Mouse (Mus musculus): ENCODE measurements around the gene Gm28047. TPM values are rescaled to one million over a fixed set of nuclear protein-coding genes. Genes with fewer than 3 reads are reported as not detected.

The Gm28047 gene
- polyA plus RNA-seq, 1 experiment, result not detected

GRCm38 (mm10) chr15:102583708-102584383 is 41.0 kb downstream of the Gm28047 start:
- Histone ChIP-seq H3K27me3 (ENCODE audit: control insufficient read depth, insufficient read depth, insufficient read length) (no peaks in the 10 kb centered on the region), H3K36me3 (ENCODE audit: control insufficient read depth, insufficient read depth) (peaks cover 5% of the 10 kb centered on the region), H3K79me3 (ENCODE audit: low read depth) (peaks cover 3% of the 10 kb centered on the region), H3K4me3 (ENCODE audit: insufficient read depth, poor library complexity, severe bottlenecking) (no peak overlapping the region), H3K79me2 (ENCODE audit: control insufficient read depth, insufficient read depth) (peaks cover 41% of the 10 kb centered on the region), H3ac (ENCODE audit: control insufficient read depth, insufficient read length, low read depth) (no peak overlapping the region)
- no peak for TF ChIP-seq CTCF (IDR thresholded peaks at IDR 0.05; ENCODE audit: control insufficient read depth, insufficient read depth, insufficient read length)
- no peak for TF ChIP-seq MYOD1 (IDR thresholded peaks at IDR 0.05; ENCODE audit: control insufficient read depth, insufficient read length, low read depth)
- no peak for TF ChIP-seq MAX (IDR thresholded peaks at IDR 0.05)
- TF ChIP-seq MYOG (IDR thresholded peaks at IDR 0.05; ENCODE audit: control insufficient read depth, extremely low read depth, insufficient read length), result no peak
- no peak for TF ChIP-seq CEBPB (IDR thresholded peaks at IDR 0.05; ENCODE audit: low read depth)
- no peak for TF ChIP-seq FOSL1 (IDR thresholded peaks at IDR 0.05; ENCODE audit: insufficient read depth, low read length, poor library complexity, severe bottlenecking)
- no peak for TF ChIP-seq USF1 (IDR thresholded peaks at IDR 0.05; ENCODE audit: low read depth)

- Histone ChIP-seq H3K79me3 (ENCODE audit: low read depth) (peaks cover 6% of the 10 kb centered on the region), H3K4me3 (ENCODE audit: insufficient read depth, poor library complexity, severe bottlenecking) (no peak overlapping the region), H3K36me3 (ENCODE audit: control insufficient read depth, insufficient read depth) (peaks cover 25% of the 10 kb centered on the region), H3K79me2 (ENCODE audit: control insufficient read depth, insufficient read depth) (peaks cover 37% of the 10 kb centered on the region), H3ac (ENCODE audit: control insufficient read depth, insufficient read length, low read depth) (no peak overlapping the region), H3K27me3 (ENCODE audit: control insufficient read depth, insufficient read depth, insufficient read length) (no peaks in the 10 kb centered on the region)
- no peak for TF ChIP-seq MYOD1 (IDR thresholded peaks at IDR 0.05; ENCODE audit: control insufficient read depth, insufficient read length, low read depth)
- no peak for TF ChIP-seq FOSL1 (IDR thresholded peaks at IDR 0.05; ENCODE audit: insufficient read depth, low read length, poor library complexity, severe bottlenecking)
- TF ChIP-seq CEBPB (IDR thresholded peaks at IDR 0.05; ENCODE audit: low read depth), result no peak
- TF ChIP-seq CTCF (IDR thresholded peaks at IDR 0.05; ENCODE audit: control insufficient read depth, insufficient read depth, insufficient read length), result no peak
- TF ChIP-seq MAX (IDR thresholded peaks at IDR 0.05), result no peak
- TF ChIP-seq MYOG (IDR thresholded peaks at IDR 0.05; ENCODE audit: control insufficient read depth, extremely low read depth, insufficient read length), result no peak
- no peak for TF ChIP-seq USF1 (IDR thresholded peaks at IDR 0.05; ENCODE audit: low read depth)
Measured at GRCm38 (mm10) chr15:102581205-102581604, 43.7 kb downstream of the Gm28047 start.

- H3K36me3 ChIP-seq (ENCODE audit: control insufficient read depth, insufficient read depth), result peaks cover 33% of the 10 kb centered on the region
- no peak overlapping the region for H3K4me3 ChIP-seq (ENCODE audit: insufficient read depth, poor library complexity, severe bottlenecking)
- no peaks in the 10 kb centered on the region for H3K27me3 ChIP-seq (ENCODE audit: control insufficient read depth, insufficient read depth, insufficient read length)
- TF ChIP-seq MYOG (IDR thresholded peaks at IDR 0.05; ENCODE audit: control insufficient read depth, extremely low read depth, insufficient read length) (no peak), MAX (IDR thresholded peaks at IDR 0.05) (no peak), CTCF (IDR thresholded peaks at IDR 0.05; ENCODE audit: control insufficient read depth, insufficient read depth, insufficient read length) (no peak), FOSL1 (IDR thresholded peaks at IDR 0.05; ENCODE audit: insufficient read depth, low read length, poor library complexity, severe bottlenecking) (no peak), MYOD1 (IDR thresholded peaks at IDR 0.05; ENCODE audit: control insufficient read depth, insufficient read length, low read depth) (no peak), USF1 (IDR thresholded peaks at IDR 0.05; ENCODE audit: low read depth) (no peak), CEBPB (IDR thresholded peaks at IDR 0.05; ENCODE audit: low read depth) (no peak)
- peaks cover 51% of the 10 kb centered on the region for H3K79me2 ChIP-seq (ENCODE audit: control insufficient read depth, insufficient read depth)
- peaks cover 8% of the 10 kb centered on the region for H3K79me3 ChIP-seq (ENCODE audit: low read depth)
- H3ac ChIP-seq (ENCODE audit: control insufficient read depth, insufficient read length, low read depth), result no peak overlapping the region
Measured at GRCm38 (mm10) chr15:102578351-102578750, 46.5 kb downstream of the Gm28047 start.

GRCm38 (mm10) chr15:102576972-102577371 is 47.9 kb downstream of the Gm28047 start:
- Histone ChIP-seq H3K27me3 (ENCODE audit: control insufficient read depth, insufficient read depth, insufficient read length) (no peaks in the 10 kb centered on the region), H3K79me2 (ENCODE audit: control insufficient read depth, insufficient read depth) (peaks cover 51% of the 10 kb centered on the region), H3K79me3 (ENCODE audit: low read depth) (peaks cover 8% of the 10 kb centered on the region), H3K4me3 (ENCODE audit: insufficient read depth, poor library complexity, severe bottlenecking) (no peak overlapping the region), H3ac (ENCODE audit: control insufficient read depth, insufficient read length, low read depth) (no peak overlapping the region), H3K36me3 (ENCODE audit: control insufficient read depth, insufficient read depth) (peaks cover 33% of the 10 kb centered on the region)
- TF ChIP-seq MYOD1 (IDR thresholded peaks at IDR 0.05; ENCODE audit: control insufficient read depth, insufficient read length, low read depth), result no peak
- TF ChIP-seq CTCF (IDR thresholded peaks at IDR 0.05; ENCODE audit: control insufficient read depth, insufficient read depth, insufficient read length), result no peak
- no peak for TF ChIP-seq MAX (IDR thresholded peaks at IDR 0.05)
- TF ChIP-seq MYOG (IDR thresholded peaks at IDR 0.05; ENCODE audit: control insufficient read depth, extremely low read depth, insufficient read length), result no peak
- no peak for TF ChIP-seq CEBPB (IDR thresholded peaks at IDR 0.05; ENCODE audit: low read depth)
- no peak for TF ChIP-seq FOSL1 (IDR thresholded peaks at IDR 0.05; ENCODE audit: insufficient read depth, low read length, poor library complexity, severe bottlenecking)
- no peak for TF ChIP-seq USF1 (IDR thresholded peaks at IDR 0.05; ENCODE audit: low read depth)

- no peak overlapping the region for H3ac ChIP-seq (ENCODE audit: control insufficient read depth, insufficient read length, low read depth)
- H3K79me2 ChIP-seq (ENCODE audit: control insufficient read depth, insufficient read depth), result peaks cover 54% of the 10 kb centered on the region
- H3K79me3 ChIP-seq (ENCODE audit: low read depth), result peaks cover 10% of the 10 kb centered on the region
- peak; percentile 91 for TF ChIP-seq FOSL1 (IDR thresholded peaks at IDR 0.05; ENCODE audit: insufficient read depth, low read length, poor library complexity, severe bottlenecking)
- no peak for TF ChIP-seq CEBPB (IDR thresholded peaks at IDR 0.05; ENCODE audit: low read depth)
- no peak for TF ChIP-seq USF1 (IDR thresholded peaks at IDR 0.05; ENCODE audit: low read depth)
- peak; percentile 75 for TF ChIP-seq MAX (IDR thresholded peaks at IDR 0.05)
- peak; percentile 28 for TF ChIP-seq MYOD1 (IDR thresholded peaks at IDR 0.05; ENCODE audit: control insufficient read depth, insufficient read length, low read depth)
- no peak for TF ChIP-seq MYOG (IDR thresholded peaks at IDR 0.05; ENCODE audit: control insufficient read depth, extremely low read depth, insufficient read length)
- TF ChIP-seq CTCF (IDR thresholded peaks at IDR 0.05; ENCODE audit: control insufficient read depth, insufficient read depth, insufficient read length), result no peak
- no peaks in the 10 kb centered on the region for H3K27me3 ChIP-seq (ENCODE audit: control insufficient read depth, insufficient read depth, insufficient read length)
- H3K36me3 ChIP-seq (ENCODE audit: control insufficient read depth, insufficient read depth), result peaks cover 18% of the 10 kb centered on the region
- H3K4me3 ChIP-seq (ENCODE audit: insufficient read depth, poor library complexity, severe bottlenecking), result no peak overlapping the region
Measured at GRCm38 (mm10) chr15:102572081-102572480, 52.8 kb downstream of the Gm28047 start.
